In the genomic region with DNA sequence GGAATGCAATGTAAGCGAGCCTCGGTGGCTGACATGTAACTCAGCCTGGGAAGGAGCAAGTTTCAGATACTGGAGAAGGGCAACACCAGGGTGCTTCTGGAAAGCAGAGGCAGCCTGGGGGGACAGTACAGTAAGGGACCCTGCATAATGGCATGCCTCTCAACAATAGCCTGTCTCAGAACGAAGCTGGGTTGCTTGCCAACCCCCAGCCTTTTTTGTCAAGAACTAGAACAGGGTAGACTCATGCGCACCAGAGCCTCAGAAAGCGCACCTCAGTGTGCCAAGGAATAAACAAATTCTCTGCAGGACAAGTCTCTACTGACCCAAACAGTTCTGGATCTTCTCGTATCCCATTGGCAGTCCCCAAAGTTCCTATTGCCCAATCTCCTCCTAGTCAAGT, we compare ENCODE assay signal across 15 mouse cellular contexts. TPM values are rescaled to one million over a fixed set of nuclear protein-coding genes. Genes with fewer than 3 reads are reported as not detected.
A peak's percentile ranks its signal among the peaks of the same experiment; 100 is the strongest.
DNase-seq lines count a peak whose midpoint lies in the region; ATAC-seq and TF ChIP-seq lines count a peak whose summit lies in the region.
"Had no signal": no experiment of that assay in that cellular context is flagged by ENCODE, and none has a peak within 500 bp of the region (broad histone marks: within the 10 kb centered on the region; RNA-seq: fewer than 3 reads in every experiment).

No protein-coding gene starts in this region.

- no peaks in the 10 kb centered on the region for H3K4me1 ChIP-seq in forebrain, postnatal 0 days (ENCODE audit: insufficient read depth)
- peaks cover 5% of the 10 kb centered on the region; the same call in 1 of the 2 replicates for H3K4me1 ChIP-seq in forebrain, embryonic 12.5 days
- peaks cover 17% of the 10 kb centered on the region for H3K4me1 ChIP-seq in kidney, embryonic 15.5 days
- H3K4me1 ChIP-seq: liver, embryonic 13.5 days; megakaryocyte, embryonic 14.5 days had no signal

- no peaks in the 10 kb centered on the region for H3K9me3 ChIP-seq in forebrain, postnatal 0 days (ENCODE audit: low read length)
- H3K9me3 ChIP-seq in forebrain, embryonic 12.5 days: no peaks in the 10 kb centered on the region
- H3K9me3 ChIP-seq in kidney, embryonic 15.5 days (replicated peaks): no peaks in the 10 kb centered on the region
- H3K9me3 ChIP-seq: limb, embryonic 12.5 days; liver, embryonic 13.5 days had no signal

- peak overlapping the region; percentile 66; the same call in 1 of the 2 replicates for H3K27ac ChIP-seq in forebrain, postnatal 0 days (ENCODE audit: low read depth, low read length)
- H3K27ac ChIP-seq in forebrain, embryonic 12.5 days: no peak overlapping the region
- peak overlapping the region; percentile 37; the same call in 1 of the 2 replicates for H3K27ac ChIP-seq in kidney, embryonic 15.5 days
- H3K27ac ChIP-seq: kidney, postnatal 0 days; liver, embryonic 13.5 days had no signal

- H3K4me2 ChIP-seq in forebrain, postnatal 0 days (ENCODE audit: low read depth): no peak overlapping the region
- no peak overlapping the region for H3K4me2 ChIP-seq in forebrain, embryonic 12.5 days
- no peak overlapping the region for H3K4me2 ChIP-seq in kidney, embryonic 15.5 days
- H3K4me2 ChIP-seq: limb, embryonic 12.5 days; liver, embryonic 13.5 days had no signal

- 0 out of 2 replicates have a peak, but pooled peaks have one; percentile 9 for ATAC-seq in forebrain, postnatal 0 days
- no peak for ATAC-seq in forebrain, embryonic 12.5 days (ENCODE audit: low FRiP score)
- no peak for ATAC-seq in kidney, embryonic 15.5 days (replicated peaks; ENCODE audit: low FRiP score)
- no peak for ATAC-seq in erythroid progenitor cell, adult 5-6 weeks (replicated peaks; ENCODE audit: low FRiP score, poor library complexity, severe bottlenecking)
- ATAC-seq: intestine, postnatal 0 days had no signal

- no peaks in the 10 kb centered on the region for H3K36me3 ChIP-seq in forebrain, postnatal 0 days (ENCODE audit: insufficient read depth)
- H3K36me3 ChIP-seq in forebrain, embryonic 12.5 days (replicated peaks): no peaks in the 10 kb centered on the region
- H3K36me3 ChIP-seq in kidney, embryonic 15.5 days: no peaks in the 10 kb centered on the region
- H3K36me3 ChIP-seq: liver, embryonic 13.5 days had no signal

- TF ChIP-seq CTCF in forebrain, postnatal 0 days (IDR thresholded peaks at IDR 0.05; ENCODE audit: low read depth): no peak

- WGBS in forebrain, postnatal 0 days: 40% methylated on average over 6 of the region's 6 CpGs
- 77% methylated on average over 6 of the region's 6 CpGs for WGBS in forebrain, embryonic 12.5 days
- WGBS in kidney, embryonic 15.5 days: 73% methylated on average over 6 of the region's 6 CpGs

- H3K27me3 ChIP-seq in forebrain, postnatal 0 days (ENCODE audit: insufficient read depth, low read length): no peaks in the 10 kb centered on the region
- H3K27me3 ChIP-seq in forebrain, embryonic 12.5 days: no peaks in the 10 kb centered on the region
- H3K27me3 ChIP-seq in kidney, embryonic 15.5 days: peaks cover 5% of the 10 kb centered on the region; the same call in 1 of the 2 replicates
- H3K27me3 ChIP-seq: limb, embryonic 12.5 days; liver, embryonic 13.5 days; megakaryocyte, embryonic 14.5 days had no signal

- H3K9ac ChIP-seq in forebrain, postnatal 0 days: no peak overlapping the region
- no peak overlapping the region for H3K9ac ChIP-seq in forebrain, embryonic 12.5 days
- no peak overlapping the region for H3K9ac ChIP-seq in kidney, embryonic 15.5 days
- H3K9ac ChIP-seq: limb, embryonic 12.5 days; liver, embryonic 13.5 days had no signal

- DNase-seq in forebrain, postnatal 0 days: no peak
- DNase-seq in kidney, postnatal 14 days: no peak
- DNase-seq in right cerebral cortex, postnatal 10 days (ENCODE audit: low spot score in 2 of 2): peak; percentile 56 to 60
- no peak for DNase-seq in right cerebral cortex, postnatal 25 days
- DNase-seq: adrenal gland, postnatal 10 days; cerebellum, adult 8-10 months; liver, embryonic 13.5 days; retina, postnatal 1 day had no signal

- H3K4me3 ChIP-seq in forebrain, postnatal 0 days (ENCODE audit: low read depth, low read length): no peak overlapping the region
- no peak overlapping the region for H3K4me3 ChIP-seq in forebrain, embryonic 12.5 days (replicated peaks)
- no peak overlapping the region for H3K4me3 ChIP-seq in kidney, embryonic 15.5 days (replicated peaks)
- H3K4me3 ChIP-seq: limb, embryonic 12.5 days; liver, embryonic 13.5 days had no signal

RNA-seq across cellular contexts. Expression of a gene that starts 43.5 kb away (rescaled TPM):
- 7.2 and 10.3 TPM in 2 replicates for total RNA-seq in forebrain, postnatal 0 days (2014; rRNA removed)
- 0.77 and 1.8 TPM in 2 replicates for polyA plus RNA-seq in forebrain, postnatal 0 days (2015; fragmentation: Nextera tagmentation; extraction: Ambion mirVana)
- polyA plus RNA-seq in forebrain, embryonic 12.5 days (2016; fragmentation: Nextera tagmentation; extraction: Ambion mirVana): 1.5 and 2.0 TPM in 2 replicates
- 6.6 and 7.1 TPM in 2 replicates for polyA plus RNA-seq in kidney, embryonic 15.5 days (2015; fragmentation: Nextera tagmentation; extraction: Ambion mirVana)
- total RNA-seq in erythroid progenitor cell, adult 5-6 weeks (2015; ENCODE audit: low replicate concordance): not detected in 2 replicates
- 0.08 and 0.26 TPM in 2 replicates for total RNA-seq in erythroid progenitor cell, adult 5-6 weeks (2017; ENCODE audit: low replicate concordance)

Comparison
In these comparisons a context has a peak if more than half of its experiments do, and no peak if none do; other contexts are left out.
1. DNase-seq: peak in right cerebral cortex, postnatal 10 days (2 of 2); none in forebrain, postnatal 0 days (single experiment), kidney, postnatal 14 days (single experiment) and right cerebral cortex, postnatal 25 days (single experiment).